Mouse (Mus musculus) MEL (cell line): ENCODE data around the gene Zfp941.

Source experiments
- CHD1 ChIP-seq: IDR thresholded peaks from 2 replicates; pipeline ENCODE4 v1.6.1; 2012; ENCODE audit warnings: low read depth, mild to moderate bottlenecking, inconsistent platforms, low read length, improper control_type of control experiment
- CTCF ChIP-seq, 3 experiments: IDR thresholded peaks in 2 of 3; conservative IDR thresholded peaks in 1 of 3; 2 replicates each; pipeline ENCODE4 v1.5.1; 2011 to 2012; ENCODE audit warnings: low read length in 3 of 3, low read depth in 2 of 3, mild to moderate bottlenecking in 2 of 3, improper control_type of control experiment in 1 of 3, inconsistent platforms in 1 of 3, mixed read lengths in 1 of 3, moderate library complexity in 1 of 3; ENCODE audit not compliant: control insufficient read depth in 1 of 3, insufficient read depth in 1 of 3, poor library complexity in 1 of 3, severe bottlenecking in 1 of 3
- EP300 ChIP-seq, 2 experiments: IDR thresholded peaks; 2 replicates each; pipeline ENCODE4 v1.6.1; 2011; ENCODE audit warnings: improper control_type of control experiment in 2 of 2, low read length in 2 of 2, low read depth in 1 of 2, mild to moderate bottlenecking in 1 of 2
- KAT2A ChIP-seq: conservative IDR thresholded peaks from 2 replicates; pipeline ENCODE4 v1.6.1; 2012; ENCODE audit warnings: low read depth, low read length, improper control_type of control experiment, inconsistent platforms
- MAX ChIP-seq: IDR thresholded peaks from 2 replicates; pipeline ENCODE4 v1.6.1; 2011; ENCODE audit warnings: low read length, improper control_type of control experiment
- UBTF ChIP-seq: IDR thresholded peaks from 2 replicates; pipeline ENCODE4 v1.6.1; 2012; ENCODE audit warnings: low read depth, mild to moderate bottlenecking, inconsistent platforms, low read length, improper control_type of control experiment, moderate library complexity, borderline replicate concordance; ENCODE audit not compliant: insufficient read depth
- USF1 ChIP-seq: IDR thresholded peaks from 2 replicates; pipeline ENCODE4 v1.6.1; 2014; ENCODE audit warnings: low read depth, mild to moderate bottlenecking, inconsistent platforms, low read length, improper control_type of control experiment, moderate library complexity

- no peak for TF ChIP-seq EP300 (IDR thresholded peaks at IDR 0.05; ENCODE audit: low read depth in 1 of 2, low read length in 2 of 2)
- no peak for TF ChIP-seq UBTF
- TF ChIP-seq CTCF (IDR thresholded peaks at IDR 0.05 in 2 of 3, conservative IDR thresholded peaks at IDR 0.05 in 1 of 3; ENCODE audit: control insufficient read depth in 1 of 3, insufficient read depth in 1 of 3, low read depth in 2 of 3, low read length in 3 of 3, poor library complexity in 1 of 3, severe bottlenecking in 1 of 3) = no peak
- TF ChIP-seq CHD1 = no peak
- no peak for TF ChIP-seq MAX
- TF ChIP-seq USF1 = no peak
- no peak for TF ChIP-seq KAT2A
Observed at GRCm38 (mm10) chr7:140846676-140847075, 24.7 kb upstream of the Zfp941 start.
